Comparison of ENCODE assay signal across 11 mouse cellular contexts in the genomic region with DNA sequence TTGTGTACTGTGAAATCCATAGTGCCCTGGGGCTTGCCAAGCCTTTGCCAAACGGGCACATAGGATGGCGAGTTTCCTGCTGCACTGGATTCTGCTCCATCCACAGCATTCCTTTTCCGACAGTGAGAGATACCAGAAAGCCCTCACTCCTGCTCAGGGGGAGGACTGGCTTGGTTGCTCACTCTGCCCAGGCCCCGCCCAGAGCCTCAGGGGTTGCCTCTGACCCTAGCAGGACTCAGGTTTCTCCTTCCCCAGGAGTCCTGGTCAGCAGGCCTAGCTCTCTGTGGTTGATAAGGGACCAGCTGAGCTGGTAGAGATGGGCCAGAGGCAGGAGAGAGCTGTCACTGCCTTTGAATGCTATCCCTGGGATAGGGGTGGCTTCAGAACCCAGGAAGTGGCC. TPM values are rescaled to one million over a fixed set of nuclear protein-coding genes. Genes with fewer than 3 reads are reported as not detected.
A peak's percentile ranks its signal among the peaks of the same experiment; 100 is the strongest.
DNase-seq lines count a peak whose midpoint lies in the region; ATAC-seq and TF ChIP-seq lines count a peak whose summit lies in the region.
"Had no signal": no experiment of that assay in that cellular context is flagged by ENCODE, and none has a peak within 500 bp of the region (broad histone marks: within the 10 kb centered on the region; RNA-seq: fewer than 3 reads in every experiment).

No protein-coding gene starts in this region.

- H3K4me2 ChIP-seq in heart, embryonic 15.5 days: peak overlapping the region; percentile 89
- H3K4me2 ChIP-seq in neural tube, embryonic 11.5 days (ENCODE audit: low read depth): peak overlapping the region; percentile 9; the same call in 1 of the 2 replicates
- H3K4me2 ChIP-seq in intestine, embryonic 16.5 days (ENCODE audit: low read depth, low read length): peak overlapping the region; percentile 20; the same call in 1 of the 2 replicates
- H3K4me2 ChIP-seq: midbrain, embryonic 12.5 days had no signal

- H3K4me3 ChIP-seq in heart, embryonic 15.5 days: peak overlapping the region; percentile 74
- H3K4me3 ChIP-seq in neural tube, embryonic 11.5 days (ENCODE audit: low read depth, low read length): no peak overlapping the region
- peak overlapping the region; percentile 70 for H3K4me3 ChIP-seq in intestine, embryonic 16.5 days (ENCODE audit: low read length)
- H3K4me3 ChIP-seq in thymus, adult 2 months (ENCODE audit: control insufficient read depth, insufficient read depth, low read length): no peak overlapping the region
- H3K4me3 ChIP-seq: midbrain, embryonic 12.5 days had no signal

- no peak for ATAC-seq in heart, embryonic 15.5 days (replicated peaks; ENCODE audit: insufficient number of reproducible peaks, insufficient read depth, low FRiP score, low read depth)
- no peak for ATAC-seq in neural tube, embryonic 11.5 days (ENCODE audit: insufficient read depth, low FRiP score, low TSS enrichment)
- no peak for ATAC-seq in intestine, embryonic 16.5 days
- ATAC-seq: Patski had no signal

- H3K27ac ChIP-seq in heart, embryonic 15.5 days: peak overlapping the region; percentile 83
- no peak overlapping the region for H3K27ac ChIP-seq in neural tube, embryonic 11.5 days (ENCODE audit: low read depth, low read length)
- H3K27ac ChIP-seq in intestine, embryonic 16.5 days (ENCODE audit: low read length): no peak overlapping the region; the same call in 1 of the 2 replicates
- no peak overlapping the region for H3K27ac ChIP-seq in thymus, adult 2 months (ENCODE audit: control insufficient read depth, insufficient read depth, low read length)
- H3K27ac ChIP-seq: midbrain, embryonic 12.5 days had no signal

- H3K36me3 ChIP-seq in heart, embryonic 15.5 days: peaks cover 15% of the 10 kb centered on the region; the same call in 1 of the 2 replicates
- H3K36me3 ChIP-seq in neural tube, embryonic 11.5 days (ENCODE audit: control insufficient read depth, insufficient read depth, low read length): no peaks in the 10 kb centered on the region
- H3K36me3 ChIP-seq in intestine, embryonic 16.5 days (ENCODE audit: control insufficient read depth, insufficient read depth, low read length): 0 out of 2 replicates have a peak, but pooled peaks cover 4% of the 10 kb centered on the region
- H3K36me3 ChIP-seq in thymus, adult 2 months (ENCODE audit: control insufficient read depth, insufficient read depth, low read length): no peaks in the 10 kb centered on the region
- H3K36me3 ChIP-seq: midbrain, embryonic 12.5 days had no signal

- TF ChIP-seq POLR2A in thymus, adult 2 months (IDR thresholded peaks at IDR 0.05; ENCODE audit: control insufficient read depth, extremely low read depth, insufficient read depth, low read length, poor library complexity): no peak

- DNase-seq in heart, adult 11 months: no peak
- DNase-seq in neural tube, embryonic 11.5 days (ENCODE audit: low spot score): no peak
- no peak for DNase-seq in neural tube, embryonic 10.5 days (ENCODE audit: extremely low spot score, low spot score)
- peak; percentile 70 for DNase-seq in yolk sac, embryonic 10.5 days (ENCODE audit: low spot score)
- no peak for DNase-seq in right cerebral cortex, postnatal 10 days (ENCODE audit: low spot score in 2 of 2)
- no peak for DNase-seq in thymus, adult 2 months
- DNase-seq: cerebellum, postnatal 25 days had no signal

- no peaks in the 10 kb centered on the region for H3K9me3 ChIP-seq in heart, embryonic 15.5 days (replicated peaks)
- H3K9me3 ChIP-seq in neural tube, embryonic 11.5 days (ENCODE audit: control insufficient read depth, low read length): no peaks in the 10 kb centered on the region
- H3K9me3 ChIP-seq in intestine, embryonic 16.5 days (ENCODE audit: control insufficient read depth, low read length): no peaks in the 10 kb centered on the region
- H3K9me3 ChIP-seq: midbrain, embryonic 12.5 days had no signal

- H3K27me3 ChIP-seq in heart, embryonic 15.5 days: no peaks in the 10 kb centered on the region
- H3K27me3 ChIP-seq in neural tube, embryonic 11.5 days (ENCODE audit: control insufficient read depth, insufficient read depth, low read length): no peaks in the 10 kb centered on the region
- H3K27me3 ChIP-seq in intestine, embryonic 16.5 days (replicated peaks; ENCODE audit: control insufficient read depth, insufficient read depth, low read length): no peaks in the 10 kb centered on the region
- no peaks in the 10 kb centered on the region for H3K27me3 ChIP-seq in thymus, adult 2 months (ENCODE audit: control insufficient read depth, insufficient read depth, low read length)
- H3K27me3 ChIP-seq: Patski had no signal

- peaks cover 29% of the 10 kb centered on the region for H3K4me1 ChIP-seq in heart, embryonic 15.5 days (replicated peaks)
- no peaks in the 10 kb centered on the region for H3K4me1 ChIP-seq in neural tube, embryonic 11.5 days (ENCODE audit: control insufficient read depth, insufficient read depth, low read length)
- peaks cover 5% of the 10 kb centered on the region for H3K4me1 ChIP-seq in intestine, embryonic 16.5 days (ENCODE audit: control insufficient read depth, insufficient read depth, low read length)
- H3K4me1 ChIP-seq in thymus, adult 2 months (replicated peaks; ENCODE audit: control insufficient read depth, insufficient read depth, low read length): peaks cover 9% of the 10 kb centered on the region

- peak overlapping the region; percentile 76 for H3K9ac ChIP-seq in heart, embryonic 15.5 days
- H3K9ac ChIP-seq in neural tube, embryonic 11.5 days (ENCODE audit: low read length): peak overlapping the region; percentile 18
- peak overlapping the region; percentile 80 for H3K9ac ChIP-seq in intestine, embryonic 16.5 days (ENCODE audit: low read depth, low read length)
- H3K9ac ChIP-seq: midbrain, embryonic 12.5 days had no signal

- TF ChIP-seq CTCF in thymus, adult 2 months (IDR thresholded peaks at IDR 0.05; ENCODE audit: borderline replicate concordance, control insufficient read depth, extremely low read depth, insufficient read depth, low read length, poor library complexity): no peak

- WGBS in heart, embryonic 15.5 days: 24% methylated on average over 4 of the region's 4 CpGs
- 55% methylated on average over 4 of the region's 4 CpGs for WGBS in neural tube, embryonic 11.5 days
- WGBS in intestine, embryonic 16.5 days: 35% methylated on average over 4 of the region's 4 CpGs
- WGBS in thymus, adult 2 months: 95% methylated on average over 4 of the region's 4 CpGs

RNA-seq across cellular contexts. Expression of a gene that starts 2.1 kb away (rescaled TPM):
- polyA plus RNA-seq in heart, embryonic 15.5 days (2015; fragmentation: Nextera tagmentation; extraction: Ambion mirVana): not detected in 2 replicates
- not detected in 2 replicates for polyA plus RNA-seq in neural tube, embryonic 11.5 days (2014; fragmentation: Nextera tagmentation; extraction: Ambion mirVana)
- polyA plus RNA-seq in intestine, embryonic 16.5 days (2015; fragmentation: Nextera tagmentation; extraction: Ambion mirVana): not detected in 2 replicates
- polyA plus RNA-seq in thymus, adult 2 months (2012; rRNA removed): not detected in 2 replicates
- polyA plus RNA-seq: midbrain, embryonic 12.5 days; Patski had no signal

RNA-seq across cellular contexts. Expression of a gene that starts 8.8 kb away (rescaled TPM):
- polyA plus RNA-seq in heart, embryonic 15.5 days (2015; fragmentation: Nextera tagmentation; extraction: Ambion mirVana): 159 and 197 TPM in 2 replicates
- 68.5 and 75.7 TPM in 2 replicates for polyA plus RNA-seq in neural tube, embryonic 11.5 days (2014; fragmentation: Nextera tagmentation; extraction: Ambion mirVana)
- polyA plus RNA-seq in intestine, embryonic 16.5 days (2015; fragmentation: Nextera tagmentation; extraction: Ambion mirVana): 110 and 118 TPM in 2 replicates
- 63.9 and 105 TPM in 2 replicates for polyA plus RNA-seq in thymus, adult 2 months (2012; rRNA removed)

RNA-seq across cellular contexts. Expression of a gene that starts 15.6 kb away (rescaled TPM):
- polyA plus RNA-seq in heart, embryonic 15.5 days (2015; fragmentation: Nextera tagmentation; extraction: Ambion mirVana): 19.9 and 26.3 TPM in 2 replicates
- polyA plus RNA-seq in neural tube, embryonic 11.5 days (2014; fragmentation: Nextera tagmentation; extraction: Ambion mirVana): 6.8 and 7.5 TPM in 2 replicates
- 113 and 116 TPM in 2 replicates for polyA plus RNA-seq in intestine, embryonic 16.5 days (2015; fragmentation: Nextera tagmentation; extraction: Ambion mirVana)
- polyA plus RNA-seq in thymus, adult 2 months (2012; rRNA removed): 89.3 and 137 TPM in 2 replicates

RNA-seq across cellular contexts. Expression of a gene that starts 39.7 kb away (rescaled TPM):
- 12.2 and 18.0 TPM in 2 replicates for polyA plus RNA-seq in heart, embryonic 15.5 days (2015; fragmentation: Nextera tagmentation; extraction: Ambion mirVana)
- polyA plus RNA-seq in neural tube, embryonic 11.5 days (2014; fragmentation: Nextera tagmentation; extraction: Ambion mirVana): 43.7 and 50.3 TPM in 2 replicates
- 24.8 and 27.0 TPM in 2 replicates for polyA plus RNA-seq in intestine, embryonic 16.5 days (2015; fragmentation: Nextera tagmentation; extraction: Ambion mirVana)
- polyA plus RNA-seq in thymus, adult 2 months (2012; rRNA removed): 14.8 and 15.6 TPM in 2 replicates

Comparison
In these comparisons a context has a peak if more than half of its experiments do, and no peak if none do; other contexts are left out.
1. H3K4me2 ChIP-seq: peak in every context shown above with its lines; median percentile 89 in heart, embryonic 15.5 days; 20 in intestine, embryonic 16.5 days; 9 in neural tube, embryonic 11.5 days.
2. H3K4me3 ChIP-seq: peak in heart, embryonic 15.5 days (single experiment) and intestine, embryonic 16.5 days (single experiment); none in neural tube, embryonic 11.5 days (single experiment) and thymus, adult 2 months (single experiment).
3. H3K9ac ChIP-seq: peak in every context shown above with its lines; median percentile 80 in intestine, embryonic 16.5 days; 76 in heart, embryonic 15.5 days; 18 in neural tube, embryonic 11.5 days.